Mouse (Mus musculus): ENCODE measurements at regions not wholly inside any gene's neighbourhood (a gene's known extent, or its start where the extent isn't known, plus 50 kb on each side); places are given as distances from the start of the nearest gene placed in this dataset.
A peak's percentile ranks its signal among the peaks of the same experiment; 100 is the strongest.

GRCm38 (mm10) chr1:109161067-109161466 lies 821.2 kb upstream of the Cdh7 start:
- H3K27ac ChIP-seq (ENCODE audit: low read length) = no peak overlapping the region
- H3K4me3 ChIP-seq (replicated peaks; ENCODE audit: low read length) = no peak overlapping the region
- no peaks in the 10 kb centered on the region for H3K4me1 ChIP-seq (replicated peaks; ENCODE audit: control insufficient read depth, insufficient read depth, low read length)
- no peaks in the 10 kb centered on the region for H3K36me3 ChIP-seq (ENCODE audit: control insufficient read depth, insufficient read depth)
- no peak overlapping the region for H3K9ac ChIP-seq (replicated peaks; ENCODE audit: low read depth, low read length)
- H3K27me3 ChIP-seq (replicated peaks; ENCODE audit: control insufficient read depth, insufficient read depth, low read length) = no peaks in the 10 kb centered on the region
- no peak for ATAC-seq
- no peak overlapping the region for H3K4me2 ChIP-seq (ENCODE audit: low read length)
- H3K9me3 ChIP-seq (ENCODE audit: control insufficient read depth, low read length) = no peaks in the 10 kb centered on the region
- WGBS = 94% methylated on average over 1 of the region's 1 CpGs

GRCm38 (mm10) chr1:109170838-109171237 lies 811.4 kb upstream of the Cdh7 start:
- Histone ChIP-seq H3K36me3 (ENCODE audit: control insufficient read depth, insufficient read depth) (no peaks in the 10 kb centered on the region), H3K4me1 (replicated peaks; ENCODE audit: control insufficient read depth, insufficient read depth, low read length) (no peaks in the 10 kb centered on the region), H3K9me3 (ENCODE audit: control insufficient read depth, low read length) (no peaks in the 10 kb centered on the region), H3K27ac (ENCODE audit: low read length) (no peak overlapping the region), H3K4me3 (replicated peaks; ENCODE audit: low read length) (no peak overlapping the region), H3K4me2 (ENCODE audit: low read length) (no peak overlapping the region), H3K27me3 (replicated peaks; ENCODE audit: control insufficient read depth, insufficient read depth, low read length) (no peaks in the 10 kb centered on the region), H3K9ac (replicated peaks; ENCODE audit: low read depth, low read length) (no peak overlapping the region)
- WGBS = 74% methylated on average over 1 of the region's 1 CpGs
- peak; percentile 70 for ATAC-seq

- no peak overlapping the region for H3K4me2 ChIP-seq (ENCODE audit: low read length)
- no peak overlapping the region for H3K9ac ChIP-seq (replicated peaks; ENCODE audit: low read depth, low read length)
- H3K4me1 ChIP-seq (replicated peaks; ENCODE audit: control insufficient read depth, insufficient read depth, low read length) = no peaks in the 10 kb centered on the region
- 91% methylated on average over 3 of the region's 3 CpGs for WGBS
- no peak overlapping the region for H3K4me3 ChIP-seq (replicated peaks; ENCODE audit: low read length)
- no peaks in the 10 kb centered on the region for H3K9me3 ChIP-seq (ENCODE audit: control insufficient read depth, low read length)
- no peaks in the 10 kb centered on the region for H3K36me3 ChIP-seq (ENCODE audit: control insufficient read depth, insufficient read depth)
- ATAC-seq = no peak
- no peak overlapping the region for H3K27ac ChIP-seq (ENCODE audit: low read length)
- no peaks in the 10 kb centered on the region for H3K27me3 ChIP-seq (replicated peaks; ENCODE audit: control insufficient read depth, insufficient read depth, low read length)
These were observed 795.7 kb upstream of the Cdh7 start for GRCm38 (mm10) chr1:109186497-109186896.

- Histone ChIP-seq H3K4me2 (ENCODE audit: low read length) (no peak overlapping the region), H3K9me3 (ENCODE audit: control insufficient read depth, low read length) (no peaks in the 10 kb centered on the region), H3K9ac (replicated peaks; ENCODE audit: low read depth, low read length) (no peak overlapping the region), H3K27ac (ENCODE audit: low read length) (no peak overlapping the region), H3K27me3 (replicated peaks; ENCODE audit: control insufficient read depth, insufficient read depth, low read length) (no peaks in the 10 kb centered on the region), H3K4me3 (replicated peaks; ENCODE audit: low read length) (no peak overlapping the region), H3K4me1 (replicated peaks; ENCODE audit: control insufficient read depth, insufficient read depth, low read length) (no peaks in the 10 kb centered on the region), H3K36me3 (ENCODE audit: control insufficient read depth, insufficient read depth) (no peaks in the 10 kb centered on the region)
- 81% methylated on average over 1 of the region's 1 CpGs for WGBS
- ATAC-seq = no peak
These were observed 762.1 kb upstream of the Cdh7 start for GRCm38 (mm10) chr1:109220088-109220487.

GRCm38 (mm10) chr1:109223571-109223970 lies 758.7 kb upstream of the Cdh7 start:
- H3K4me1 ChIP-seq (replicated peaks; ENCODE audit: control insufficient read depth, insufficient read depth, low read length) = no peaks in the 10 kb centered on the region
- H3K4me2 ChIP-seq (ENCODE audit: low read length) = no peak overlapping the region
- ATAC-seq = no peak
- WGBS = 98% methylated on average over 1 of the region's 1 CpGs
- H3K9ac ChIP-seq (replicated peaks; ENCODE audit: low read depth, low read length) = no peak overlapping the region
- H3K27me3 ChIP-seq (replicated peaks; ENCODE audit: control insufficient read depth, insufficient read depth, low read length) = no peaks in the 10 kb centered on the region
- H3K36me3 ChIP-seq (ENCODE audit: control insufficient read depth, insufficient read depth) = no peaks in the 10 kb centered on the region
- H3K9me3 ChIP-seq (ENCODE audit: control insufficient read depth, low read length) = no peaks in the 10 kb centered on the region
- H3K4me3 ChIP-seq (replicated peaks; ENCODE audit: low read length) = no peak overlapping the region
- H3K27ac ChIP-seq (ENCODE audit: low read length) = no peak overlapping the region

Measured in forebrain, embryonic 16.5 days (tissue).